Mouse (Mus musculus): ENCODE measurements around the gene Pik3cg. TPM values are rescaled to one million over a fixed set of nuclear protein-coding genes. Genes with fewer than 3 reads are reported as not detected.

Pik3cg gene
- polyA plus RNA-seq, 1 experiment, result 3.4 TPM

- H3K4me3 ChIP-seq (ENCODE audit: low read depth, low read length), result no peak overlapping the region
- H3K4me1 ChIP-seq (ENCODE audit: control insufficient read depth, insufficient read depth, insufficient read length, low read length), result no peaks in the 10 kb centered on the region
- H3K27ac ChIP-seq (ENCODE audit: insufficient read depth, low read depth, low read length), result no peak overlapping the region
- TF ChIP-seq CTCF (IDR thresholded peaks at IDR 0.05; ENCODE audit: extremely low read depth, insufficient read length, insufficient replicate concordance, low read depth, low read length) (no peak), POLR2A (IDR thresholded peaks at IDR 0.05; ENCODE audit: low read depth, low read length) (no peak)
- no peaks in the 10 kb centered on the region for H3K27me3 ChIP-seq (ENCODE audit: control insufficient read depth, insufficient read depth, low read length)
- 57% methylated on average over 14 of the region's 14 CpGs for WGBS
- H3K36me3 ChIP-seq (ENCODE audit: control insufficient read depth, insufficient read depth, low read length), result no peaks in the 10 kb centered on the region
Observed at GRCm38 (mm10) chr12:32127599-32128507, 80.6 kb downstream of the Pik3cg start.

- 59% methylated on average over 2 of the region's 2 CpGs for WGBS
- no peaks in the 10 kb centered on the region for H3K27me3 ChIP-seq (ENCODE audit: control insufficient read depth, insufficient read depth, low read length)
- H3K36me3 ChIP-seq (ENCODE audit: control insufficient read depth, insufficient read depth, low read length), result no peaks in the 10 kb centered on the region
- TF ChIP-seq CTCF (IDR thresholded peaks at IDR 0.05; ENCODE audit: extremely low read depth, insufficient read length, insufficient replicate concordance, low read depth, low read length) (no peak), POLR2A (IDR thresholded peaks at IDR 0.05; ENCODE audit: low read depth, low read length) (no peak)
- no peak overlapping the region for H3K4me3 ChIP-seq (ENCODE audit: low read depth, low read length)
- H3K27ac ChIP-seq (ENCODE audit: insufficient read depth, low read depth, low read length), result no peak overlapping the region
- no peaks in the 10 kb centered on the region for H3K4me1 ChIP-seq (ENCODE audit: control insufficient read depth, insufficient read depth, insufficient read length, low read length)
Observed at GRCm38 (mm10) chr12:32127158-32127557, 81.3 kb downstream of the Pik3cg start.

GRCm38 (mm10) chr12:32124456-32124855 is 84.0 kb downstream of the Pik3cg start:
- H3K4me3 ChIP-seq (ENCODE audit: low read depth, low read length), result no peak overlapping the region
- no peaks in the 10 kb centered on the region for H3K27me3 ChIP-seq (ENCODE audit: control insufficient read depth, insufficient read depth, low read length)
- 89% methylated on average over 2 of the region's 2 CpGs for whole genome bisulfite sequencing

GRCm38 (mm10) chr12:32124030-32124429 is 84.4 kb downstream of the Pik3cg start:
- no peak overlapping the region for H3K27ac ChIP-seq (ENCODE audit: insufficient read depth, low read depth, low read length)
- no peaks in the 10 kb centered on the region for H3K36me3 ChIP-seq (ENCODE audit: control insufficient read depth, insufficient read depth, low read length)
- no peak overlapping the region for H3K4me3 ChIP-seq (ENCODE audit: low read depth, low read length)
- H3K27me3 ChIP-seq (ENCODE audit: control insufficient read depth, insufficient read depth, low read length), result no peaks in the 10 kb centered on the region
- TF ChIP-seq POLR2A (IDR thresholded peaks at IDR 0.05; ENCODE audit: low read depth, low read length) (no peak), CTCF (IDR thresholded peaks at IDR 0.05; ENCODE audit: extremely low read depth, insufficient read length, insufficient replicate concordance, low read depth, low read length) (no peak)
- WGBS, result 81% methylated on average over 8 of the region's 8 CpGs
- H3K4me1 ChIP-seq (ENCODE audit: control insufficient read depth, insufficient read depth, insufficient read length, low read length), result no peaks in the 10 kb centered on the region

More at GRCm38 (mm10) chr12:32124456-32124855, 84.0 kb downstream of the Pik3cg start:
- H3K27ac ChIP-seq (ENCODE audit: insufficient read depth, low read depth, low read length), result no peak overlapping the region
- H3K36me3 ChIP-seq (ENCODE audit: control insufficient read depth, insufficient read depth, low read length), result no peaks in the 10 kb centered on the region
- TF ChIP-seq POLR2A (IDR thresholded peaks at IDR 0.05; ENCODE audit: low read depth, low read length), result no peak
- TF ChIP-seq CTCF (IDR thresholded peaks at IDR 0.05; ENCODE audit: extremely low read depth, insufficient read length, insufficient replicate concordance, low read depth, low read length), result no peak
- no peaks in the 10 kb centered on the region for H3K4me1 ChIP-seq (ENCODE audit: control insufficient read depth, insufficient read depth, insufficient read length, low read length)

- no peaks in the 10 kb centered on the region for H3K27me3 ChIP-seq (ENCODE audit: control insufficient read depth, insufficient read depth, low read length)
- no peaks in the 10 kb centered on the region for H3K4me1 ChIP-seq (ENCODE audit: control insufficient read depth, insufficient read depth, insufficient read length, low read length)
- no peak overlapping the region for H3K27ac ChIP-seq (ENCODE audit: insufficient read depth, low read depth, low read length)
- H3K4me3 ChIP-seq (ENCODE audit: low read depth, low read length), result no peak overlapping the region
- H3K36me3 ChIP-seq (ENCODE audit: control insufficient read depth, insufficient read depth, low read length), result no peaks in the 10 kb centered on the region
- WGBS, result 60% methylated on average over 5 of the region's 5 CpGs
- TF ChIP-seq POLR2A (IDR thresholded peaks at IDR 0.05; ENCODE audit: low read depth, low read length) (no peak), CTCF (IDR thresholded peaks at IDR 0.05; ENCODE audit: extremely low read depth, insufficient read length, insufficient replicate concordance, low read depth, low read length) (no peak)
Observed at GRCm38 (mm10) chr12:32123559-32123958, 84.9 kb downstream of the Pik3cg start.

Other genes starting within 250 kb of the Pik3cg start
- gene Prkar2b, start 147.4 kb downstream of the Pik3cg start, polyA plus RNA-seq (2012; rRNA removed), result 1.4 and 2.2 TPM in 2 replicates
- gene Ccdc71l, start 170.0 kb upstream of the Pik3cg start, polyA plus RNA-seq (2012; rRNA removed), result 32.7 and 68.8 TPM in 2 replicates